Mouse (Mus musculus): ENCODE data around the gene Misp. TPM values are rescaled to one million over a fixed set of nuclear protein-coding genes. Genes with fewer than 3 reads are reported as not detected.

Misp gene
- total RNA-seq, 2 experiments from 2014 or later: 0.42 TPM; not detected in 1

- no peak for DNase-seq (ENCODE audit: low spot score in 2 of 2)
Observed at GRCm38 (mm10) chr10:79866601-79867000, 45.8 kb downstream of the Misp start.

DNA sequence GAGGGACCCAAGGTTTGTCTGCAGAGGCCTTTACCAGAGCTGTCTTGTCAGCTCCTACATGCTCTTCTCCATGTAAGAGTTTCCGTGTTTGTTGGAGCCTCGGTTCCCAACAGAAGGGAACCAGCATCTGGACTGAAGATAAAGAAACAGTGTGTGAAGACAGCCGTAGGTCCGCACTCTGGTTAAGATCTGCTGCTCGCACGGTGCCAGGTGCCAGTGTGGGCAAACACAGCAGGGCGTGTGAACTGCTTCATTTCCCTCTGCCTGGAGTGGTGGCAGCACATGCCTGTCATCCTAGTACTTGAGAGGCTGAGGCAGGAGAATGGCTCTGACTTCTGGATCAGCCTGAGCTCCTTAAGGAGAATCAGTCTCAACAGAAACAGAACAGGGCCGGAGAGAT is 51.1 kb downstream of the Misp start:
- no peak for DNase-seq (ENCODE audit: low spot score in 2 of 2)

GRCm38 (mm10) chr10:79872862-79873261 is 52.1 kb downstream of the Misp start:
- DNase-seq (ENCODE audit: low spot score in 2 of 2): no peak

GRCm38 (mm10) chr10:79873313-79873712 is 52.5 kb downstream of the Misp start:
- no peak for DNase-seq (ENCODE audit: low spot score in 2 of 2)

DNA sequence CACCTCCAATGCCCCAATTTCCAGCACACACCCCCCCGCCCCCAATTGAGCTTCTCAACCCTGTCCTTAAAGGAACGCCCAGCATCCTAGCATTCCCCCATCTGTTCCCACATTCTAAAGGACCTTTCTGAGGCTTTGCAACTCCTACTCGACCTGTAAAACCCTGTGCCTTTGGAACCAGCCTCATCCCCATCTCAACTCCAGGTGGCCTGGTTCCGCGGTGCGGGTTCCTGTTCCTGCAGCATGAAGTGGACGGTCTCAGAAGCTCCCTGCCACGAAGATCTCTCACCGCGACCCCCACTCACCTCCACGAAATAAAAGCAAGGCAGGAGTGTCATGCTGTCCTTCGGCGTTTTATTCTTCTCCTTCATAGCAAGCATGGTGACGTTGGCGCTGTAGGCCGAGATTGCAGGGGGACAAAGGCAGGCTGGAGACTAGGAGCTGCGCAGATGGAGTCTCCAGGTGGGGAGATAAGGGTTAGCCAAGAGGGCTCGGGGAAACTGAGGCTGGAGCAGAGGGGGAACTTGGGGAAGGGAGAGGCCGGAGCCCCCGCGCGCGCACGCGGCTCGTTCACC is 53.0 kb downstream of the Misp start:
- no peak for DNase-seq (ENCODE audit: low spot score in 2 of 2)

DNA sequence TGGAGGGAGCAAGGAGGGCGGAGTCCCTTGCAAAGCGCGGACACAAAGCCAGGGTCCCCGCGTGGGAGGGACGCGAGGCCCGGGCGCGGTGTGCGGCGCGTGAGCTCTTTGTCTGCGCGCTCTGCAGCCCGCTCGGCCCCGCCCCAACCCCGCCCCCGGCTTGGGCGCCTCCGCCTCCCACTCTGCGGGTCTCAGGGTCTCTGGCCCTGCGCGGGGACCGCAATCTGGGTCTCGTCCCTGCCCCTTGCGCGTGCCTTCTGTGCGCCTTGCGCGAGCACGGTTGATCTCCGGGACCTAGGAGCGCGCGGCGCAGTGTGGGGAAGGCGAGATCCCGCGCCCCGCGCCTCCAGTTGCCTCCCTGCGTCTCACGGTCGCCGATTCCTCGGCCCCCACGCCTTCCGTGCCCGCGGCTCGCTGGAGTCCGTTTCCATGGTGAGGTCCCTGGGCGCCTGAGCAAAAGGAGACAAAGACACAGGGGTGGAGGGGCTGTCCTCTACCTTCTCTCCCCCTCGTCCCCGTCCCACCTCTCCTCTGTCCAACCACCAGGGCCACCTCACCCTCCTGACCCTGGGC is 53.6 kb downstream of the Misp start, which contains the start of the genes Prtn3 and Plppr3:
Prtn3 (plus strand) TSS at position 187 of the 573 bp plus-strand sequence.
Plppr3 (minus strand) TSS at position 345 of the 573 bp plus-strand sequence.
- DNase-seq (ENCODE audit: low spot score in 2 of 2): no peak

GRCm38 (mm10) chr10:79877174-79877573 is 56.4 kb downstream of the Misp start:
- DNase-seq (ENCODE audit: low spot score in 2 of 2): no peak

- no peak for DNase-seq (ENCODE audit: low spot score in 2 of 2)
Observed at GRCm38 (mm10) chr10:79877757-79878156, 57.0 kb downstream of the Misp start.

GRCm38 (mm10) chr10:79879527-79879926 is 58.7 kb downstream of the Misp start:
- no peak for DNase-seq (ENCODE audit: low spot score in 2 of 2)

Small RNA genes within 50 kb of the gene (microRNA-seq; reads per million reads assigned to microRNA genes)
- not detected for gene Mir6910

Other genes starting within 250 kb of the Misp start
- gene Theg, start 233.7 kb upstream of the Misp start, total RNA-seq (2021): not detected
- under 1 TPM; 0.07 to 0.13 TPM for gene C2cd4c, start 207.0 kb upstream of the Misp start, total RNA-seq (2021)
- 1 to 10 TPM; 5.8 to 5.9 TPM for gene Shc2, start 183.1 kb upstream of the Misp start, total RNA-seq (2021)
- not detected for gene Odf3l2, start 175.3 kb upstream of the Misp start, total RNA-seq (2021)
- gene Madcam1, start 156.4 kb upstream of the Misp start, total RNA-seq (2021): under 1 TPM in 1 of 2 experiments, not detected in 1; 0.39 TPM
- gene Tpgs1, start 151.6 kb upstream of the Misp start, total RNA-seq (2021): 10 to 100 TPM; 21.2 to 21.6 TPM
- 100 to 1,000 TPM; 307 to 315 TPM for gene Cdc34, start 138.8 kb upstream of the Misp start, total RNA-seq (2021)
- 1 to 10 TPM; 2.5 to 3.8 TPM for gene Gzmm, start 132.0 kb upstream of the Misp start, total RNA-seq (2021)
- gene Bsg, start 116.5 kb upstream of the Misp start, total RNA-seq (2021): 100 to 1,000 TPM; 390 to 392 TPM
- gene Hcn2, start 104.4 kb upstream of the Misp start, total RNA-seq (2021): under 1 TPM; 0.96 TPM
- 10 to 100 TPM; 25.5 to 27.8 TPM for gene Polrmt, start 74.4 kb upstream of the Misp start, total RNA-seq (2021)
- gene Fgf22, start 65.9 kb upstream of the Misp start, total RNA-seq (2021): not detected
- 10 to 100 TPM; 45.0 to 52.5 TPM for gene Rnf126, start 54.0 kb upstream of the Misp start, total RNA-seq (2021)
- gene Fstl3, start 43.7 kb upstream of the Misp start, total RNA-seq (2021): 1 to 10 TPM; 1.1 to 2.1 TPM
- not detected for gene Prss57, start 30.0 kb upstream of the Misp start, total RNA-seq (2021)
- 10 to 100 TPM; 42.1 to 50.8 TPM for gene Palm, start 27.4 kb upstream of the Misp start, total RNA-seq (2021)
- gene Ptbp1, start 33.4 kb downstream of the Misp start, total RNA-seq (2021): 100 to 1,000 TPM; 167 to 170 TPM
- under 1 TPM in 1 of 2 experiments, not detected in 1; 0.47 TPM for gene Prtn3, start 53.5 kb downstream of the Misp start, total RNA-seq (2021)
- 1 to 10 TPM; 1.2 to 1.3 TPM for gene Plppr3, start 53.6 kb downstream of the Misp start, total RNA-seq (2021)
- under 1 TPM in 1 of 2 experiments, not detected in 1; 0.29 TPM for gene Elane, start 65.3 kb downstream of the Misp start, total RNA-seq (2021)
- 100 to 1,000 TPM in 1 of 2 experiments, 10 to 100 TPM in 1; 85.8 to 154 TPM for gene Cfd, start 69.9 kb downstream of the Misp start, total RNA-seq (2021)
- 10 to 100 TPM; 39.4 to 41.1 TPM for gene Med16, start 87.9 kb downstream of the Misp start, total RNA-seq (2021)
- not detected for gene Gm26602, start 89.9 kb downstream of the Misp start, total RNA-seq (2021)
- under 1 TPM; 0.41 to 0.56 TPM for gene Kiss1r, start 96.0 kb downstream of the Misp start, total RNA-seq (2021)
- 100 to 1,000 TPM in 1 of 2 experiments, 10 to 100 TPM in 1; 97.9 to 102 TPM for gene R3hdm4, start 100.2 kb downstream of the Misp start, total RNA-seq (2021)
- gene Arid3a, start 106.1 kb downstream of the Misp start, total RNA-seq (2021): 1 to 10 TPM; 4.5 to 4.9 TPM
- gene Wdr18, start 139.2 kb downstream of the Misp start, total RNA-seq (2021): 10 to 100 TPM; 27.7 to 28.3 TPM
- under 1 TPM; 0.10 to 0.27 TPM for gene Grin3b, start 149.7 kb downstream of the Misp start, total RNA-seq (2021)
- gene Tmem259, start 163.3 kb downstream of the Misp start, total RNA-seq (2021): 100 to 1,000 TPM; 109 to 119 TPM
- 10 to 100 TPM; 51.0 to 55.0 TPM for gene Cnn2, start 167.6 kb downstream of the Misp start, total RNA-seq (2021)
- gene Abca7, start 175.5 kb downstream of the Misp start, total RNA-seq (2021): 1 to 10 TPM; 4.8 to 4.9 TPM
- 1 to 10 TPM; 4.0 to 4.7 TPM for gene Arhgap45, start 195.7 kb downstream of the Misp start, total RNA-seq (2021)
- gene Polr2e, start 218.8 kb downstream of the Misp start, total RNA-seq (2021): 10 to 100 TPM; 77.3 to 77.7 TPM
- gene Gpx4, start 226.2 kb downstream of the Misp start, total RNA-seq (2021): 100 to 1,000 TPM; 339 to 434 TPM

Measured in gastrocnemius, postnatal 4 days (tissue).